Mouse (Mus musculus): ENCODE measurements around the gene Slc36a4.

GRCm38 (mm10) chr9:15786610-15787009, 77.1 kb downstream of the Slc36a4 start:
- TF ChIP-seq POLR2A (IDR thresholded peaks at IDR 0.05; ENCODE audit: control insufficient read depth, extremely low read depth, insufficient read depth, low read length, poor library complexity) (no peak), CTCF (IDR thresholded peaks at IDR 0.05; ENCODE audit: borderline replicate concordance, control insufficient read depth, extremely low read depth, insufficient read depth, low read length, poor library complexity) (no peak)
